Comparison of ENCODE assay signal across 12 mouse cellular contexts in genomic region chr5:24687696-24688095, GRCm38 (mm10). TPM values are rescaled to one million over a fixed set of nuclear protein-coding genes. Genes with fewer than 3 reads are reported as not detected.
DNase-seq lines count a peak whose midpoint lies in the region; ATAC-seq lines count a peak whose summit lies in the region.
"Had no signal": no experiment of that assay in that cellular context is flagged by ENCODE, and none has a peak within 500 bp of the region (broad histone marks: within the 10 kb centered on the region; RNA-seq: fewer than 3 reads in every experiment).

No protein-coding gene starts in this region.

- H3K9me3 ChIP-seq in forebrain, embryonic 16.5 days (ENCODE audit: control insufficient read depth, low read length) = no peaks in the 10 kb centered on the region
- no peaks in the 10 kb centered on the region for H3K9me3 ChIP-seq in midbrain, embryonic 11.5 days (ENCODE audit: control insufficient read depth, low read length)
- H3K9me3 ChIP-seq: heart, embryonic 15.5 days; lung, embryonic 15.5 days had no signal

- no peak overlapping the region for H3K27ac ChIP-seq in forebrain, embryonic 16.5 days (ENCODE audit: low read length)
- H3K27ac ChIP-seq in midbrain, embryonic 11.5 days (ENCODE audit: low read depth, low read length) = no peak overlapping the region
- H3K27ac ChIP-seq: heart, embryonic 15.5 days; lung, embryonic 15.5 days had no signal

- peak; percentile 70 for ATAC-seq in granulocyte monocyte progenitor cell, adult 5-6 weeks (replicated peaks; ENCODE audit: poor library complexity, severe bottlenecking)
- no peak for ATAC-seq in forebrain, embryonic 16.5 days
- no peak for ATAC-seq in midbrain, embryonic 11.5 days (ENCODE audit: low FRiP score)
- ATAC-seq: activated CD4-positive, CD25-positive, alpha-beta regulatory T cell, adult 4 months; forebrain, embryonic 14.5 days had no signal

- DNase-seq in thymus, postnatal 0 days (ENCODE audit: low spot score) = peak; percentile 26
- DNase-seq in thymus, postnatal 4 days = no peak
- DNase-seq in lung, postnatal 36 days = peak; percentile 81
- DNase-seq in splenic B cell, adult 2 months (ENCODE audit: low read depth, low spot score) = peak; percentile 85
- no peak for DNase-seq in midbrain, embryonic 11.5 days (ENCODE audit: low spot score, missing footprints)
- no peak for DNase-seq in adrenal gland, postnatal 4 days (ENCODE audit: low spot score in 2 of 2)

- no peaks in the 10 kb centered on the region for H3K27me3 ChIP-seq in splenic B cell, adult 2 months (ENCODE audit: control insufficient read depth, insufficient read depth, low read length, poor library complexity, severe bottlenecking)
- H3K27me3 ChIP-seq in forebrain, embryonic 16.5 days (replicated peaks; ENCODE audit: control insufficient read depth, insufficient read depth, low read length) = no peaks in the 10 kb centered on the region
- H3K27me3 ChIP-seq in midbrain, embryonic 11.5 days (ENCODE audit: control insufficient read depth, insufficient read depth, low read length) = no peaks in the 10 kb centered on the region
- H3K27me3 ChIP-seq: heart, embryonic 15.5 days; lung, embryonic 15.5 days had no signal

- H3K4me1 ChIP-seq in forebrain, embryonic 16.5 days (replicated peaks; ENCODE audit: control insufficient read depth, insufficient read depth, low read length) = peaks cover 13% of the 10 kb centered on the region
- peaks cover 7% of the 10 kb centered on the region for H3K4me1 ChIP-seq in midbrain, embryonic 11.5 days (ENCODE audit: control insufficient read depth, insufficient read depth, low read length)

- no peak overlapping the region for H3K9ac ChIP-seq in forebrain, embryonic 16.5 days (replicated peaks; ENCODE audit: low read depth, low read length)
- no peak overlapping the region for H3K9ac ChIP-seq in midbrain, embryonic 11.5 days (ENCODE audit: low read length)
- H3K9ac ChIP-seq: heart, embryonic 15.5 days; lung, embryonic 15.5 days had no signal

- peaks cover 7% of the 10 kb centered on the region for H3K36me3 ChIP-seq in splenic B cell, adult 2 months (ENCODE audit: control insufficient read depth, insufficient read depth, low read length, poor library complexity, severe bottlenecking)
- peaks cover 20% of the 10 kb centered on the region for H3K36me3 ChIP-seq in forebrain, embryonic 16.5 days (ENCODE audit: control insufficient read depth, insufficient read depth)
- no peaks in the 10 kb centered on the region; the same call in 1 of the 2 replicates for H3K36me3 ChIP-seq in midbrain, embryonic 11.5 days (ENCODE audit: control insufficient read depth, insufficient read depth, low read length)

- 92% methylated on average over 1 of the region's 1 CpGs for WGBS in forebrain, embryonic 16.5 days
- WGBS in midbrain, embryonic 11.5 days = 97% methylated on average over 1 of the region's 1 CpGs

- H3K4me2 ChIP-seq in forebrain, embryonic 16.5 days (ENCODE audit: low read length) = no peak overlapping the region
- no peak overlapping the region for H3K4me2 ChIP-seq in midbrain, embryonic 11.5 days

- H3K4me3 ChIP-seq in forebrain, embryonic 16.5 days (replicated peaks; ENCODE audit: low read length) = no peak overlapping the region
- H3K4me3 ChIP-seq in midbrain, embryonic 11.5 days (ENCODE audit: low read depth, low read length) = no peak overlapping the region
- H3K4me3 ChIP-seq: lung, embryonic 15.5 days had no signal

RNA-seq across cellular contexts. Expression of gene Nub1, which starts 2.4 kb away (rescaled TPM):
- 43.4 and 46.3 TPM in 2 replicates for polyA plus RNA-seq in thymus, postnatal 0 days (2015; fragmentation: Nextera tagmentation; extraction: Ambion mirVana)
- 28.2 and 30.4 TPM in 2 replicates for total RNA-seq in granulocyte monocyte progenitor cell, adult 5-6 weeks (2014; fragmentation: Nextera tagmentation)
- total RNA-seq in granulocyte monocyte progenitor cell, adult 5-6 weeks (2017) = 33.1 and 37.6 TPM in 2 replicates
- polyA plus RNA-seq in forebrain, embryonic 16.5 days (2015; fragmentation: Nextera tagmentation; extraction: Ambion mirVana) = 70.0 and 71.2 TPM in 2 replicates
- polyA plus RNA-seq in midbrain, embryonic 11.5 days (2014; fragmentation: Nextera tagmentation; extraction: Ambion mirVana) = 36.8 and 38.8 TPM in 2 replicates
- total RNA-seq in adrenal gland, postnatal 4 days (2021) = 10 to 100 TPM; 59.7 to 61.7 TPM

RNA-seq across cellular contexts. Expression of gene Wdr86, which starts 42.8 kb away (rescaled TPM):
- 2.0 and 2.4 TPM in 2 replicates for polyA plus RNA-seq in thymus, postnatal 0 days (2015; fragmentation: Nextera tagmentation; extraction: Ambion mirVana)
- total RNA-seq in granulocyte monocyte progenitor cell, adult 5-6 weeks (2014; fragmentation: Nextera tagmentation) = 1.5 and 2.2 TPM in 2 replicates
- total RNA-seq in granulocyte monocyte progenitor cell, adult 5-6 weeks (2017) = not detected in 2 replicates
- 4.7 and 5.1 TPM in 2 replicates for polyA plus RNA-seq in forebrain, embryonic 16.5 days (2015; fragmentation: Nextera tagmentation; extraction: Ambion mirVana)
- polyA plus RNA-seq in midbrain, embryonic 11.5 days (2014; fragmentation: Nextera tagmentation; extraction: Ambion mirVana) = 8.7 and 10.3 TPM in 2 replicates
- total RNA-seq in adrenal gland, postnatal 4 days (2021) = 1 to 10 TPM; 6.2 to 9.6 TPM

Comparison
In these comparisons a context has a peak if more than half of its experiments do, and no peak if none do; other contexts are left out.
1. DNase-seq: peak in thymus, postnatal 0 days (single experiment), lung, postnatal 36 days (single experiment) and splenic B cell, adult 2 months (single experiment); none in thymus, postnatal 4 days (single experiment), midbrain, embryonic 11.5 days (single experiment) and adrenal gland, postnatal 4 days (0 of 2).